Mouse (Mus musculus): ENCODE measurements around the gene Wdr4. TPM values are rescaled to one million over a fixed set of nuclear protein-coding genes. Genes with fewer than 3 reads are reported as not detected.
"Not testable (repeated sequence)": the region's sequence is repeated elsewhere in the genome, so short reads cannot be mapped to it uniquely, and the experiment has no call there.

The Wdr4 gene
- polyA plus RNA-seq, 1 experiment = 25.4 TPM

DNA sequence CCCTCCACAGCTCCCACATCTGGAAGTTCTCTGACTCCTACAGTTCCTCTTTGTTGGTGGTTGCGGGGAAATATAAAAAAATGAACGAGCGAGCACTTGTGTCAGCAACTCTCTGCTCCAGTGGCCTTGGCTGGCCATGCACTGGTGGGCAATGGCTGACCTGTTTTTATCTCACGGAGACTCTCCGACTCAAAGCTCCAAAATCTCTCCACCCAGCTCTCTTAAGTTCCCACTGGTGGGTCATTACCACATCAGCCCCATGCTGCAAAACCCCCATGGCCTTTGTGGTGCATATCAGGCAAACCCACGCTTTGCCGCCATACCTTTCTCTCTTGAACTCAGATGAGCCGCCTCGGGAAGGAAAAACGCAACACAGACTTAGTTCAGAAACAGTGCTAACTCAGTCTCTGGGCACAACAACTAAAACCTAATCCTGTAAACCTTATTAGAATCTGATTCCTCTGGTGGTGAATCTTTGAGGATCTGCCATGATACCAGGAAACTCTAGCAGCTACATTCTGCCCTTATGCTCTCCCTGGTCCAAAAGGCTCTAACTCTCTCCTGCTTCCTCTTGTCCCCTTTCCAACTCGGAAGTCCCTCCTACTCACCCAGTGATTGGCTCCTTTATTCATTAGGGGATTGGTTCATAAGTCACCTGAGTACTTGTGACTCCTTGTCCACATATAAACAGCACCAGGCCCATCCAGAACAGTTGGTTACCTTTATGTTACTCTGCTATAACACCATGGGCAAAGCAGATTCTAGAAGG is 39.4 kb upstream of the Wdr4 start:
- H3K4me3 ChIP-seq (replicated peaks; ENCODE audit: insufficient read depth, low read depth, low read length) = no peak overlapping the region
- H3K27me3 ChIP-seq (ENCODE audit: control insufficient read depth, insufficient read depth, low read length) = no peaks in the 10 kb centered on the region
- H3K27ac ChIP-seq (ENCODE audit: insufficient read depth, low read length) = no peak overlapping the region
- TF ChIP-seq CTCF (IDR thresholded peaks at IDR 0.05; ENCODE audit: borderline replicate concordance, insufficient read depth, low read depth, low read length) = no peak
- no peak for TF ChIP-seq POLR2A (IDR thresholded peaks at IDR 0.05; ENCODE audit: borderline replicate concordance, insufficient read depth, low read length)
- H3K4me1 ChIP-seq (ENCODE audit: control insufficient read depth, insufficient read depth, low read length) = peaks cover 7% of the 10 kb centered on the region; the same call in 1 of the 2 replicates
- 94% methylated on average over 11 of the region's 11 CpGs for WGBS
- no peak for DNase-seq

DNA sequence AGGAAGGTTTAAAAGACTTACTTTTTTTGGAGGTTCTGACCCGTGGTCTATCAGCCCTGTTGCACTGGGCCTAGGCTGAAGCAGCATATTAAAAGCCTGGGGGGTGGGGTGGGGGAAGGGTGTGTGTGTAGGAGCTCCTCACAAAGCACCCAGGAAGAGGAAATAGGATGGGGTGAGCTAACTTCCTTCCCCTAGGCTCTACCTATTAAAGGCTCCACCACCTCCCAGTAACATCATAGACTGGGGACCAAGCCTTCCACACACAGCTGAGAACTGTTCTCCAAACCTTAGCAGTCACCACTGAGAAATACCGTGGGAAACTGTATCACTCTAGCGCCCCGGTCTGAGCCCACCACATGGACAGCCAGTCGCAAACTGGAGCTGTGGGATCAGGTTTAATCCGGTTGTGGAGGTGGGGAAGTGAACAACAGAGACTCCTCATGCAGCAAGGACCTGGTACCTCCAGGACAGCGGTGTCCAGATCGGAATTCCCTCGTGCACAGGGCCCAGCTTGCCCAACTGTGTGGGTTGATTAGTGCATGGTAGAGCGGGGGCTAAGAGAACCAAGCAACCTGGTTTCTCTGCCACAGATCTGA is 38.3 kb upstream of the Wdr4 start:
- no peak overlapping the region for H3K27ac ChIP-seq (ENCODE audit: insufficient read depth, low read length)
- no peaks in the 10 kb centered on the region for H3K27me3 ChIP-seq (ENCODE audit: control insufficient read depth, insufficient read depth, low read length)
- 80% methylated on average over 10 of the region's 10 CpGs for whole genome bisulfite sequencing
- no peak for DNase-seq
- no peak for TF ChIP-seq CTCF (IDR thresholded peaks at IDR 0.05; ENCODE audit: borderline replicate concordance, insufficient read depth, low read depth, low read length)
- TF ChIP-seq POLR2A (IDR thresholded peaks at IDR 0.05; ENCODE audit: borderline replicate concordance, insufficient read depth, low read length) = no peak
- peaks cover under 1% of the 10 kb centered on the region; the same call in 1 of the 2 replicates for H3K4me1 ChIP-seq (ENCODE audit: control insufficient read depth, insufficient read depth, low read length)
- H3K4me3 ChIP-seq (replicated peaks; ENCODE audit: insufficient read depth, low read depth, low read length) = no peak overlapping the region

GRCm38 (mm10) chr17:31557124-31557880 is 37.5 kb upstream of the Wdr4 start:
- H3K4me3 ChIP-seq (replicated peaks; ENCODE audit: insufficient read depth, low read depth, low read length) = no peak overlapping the region

DNA sequence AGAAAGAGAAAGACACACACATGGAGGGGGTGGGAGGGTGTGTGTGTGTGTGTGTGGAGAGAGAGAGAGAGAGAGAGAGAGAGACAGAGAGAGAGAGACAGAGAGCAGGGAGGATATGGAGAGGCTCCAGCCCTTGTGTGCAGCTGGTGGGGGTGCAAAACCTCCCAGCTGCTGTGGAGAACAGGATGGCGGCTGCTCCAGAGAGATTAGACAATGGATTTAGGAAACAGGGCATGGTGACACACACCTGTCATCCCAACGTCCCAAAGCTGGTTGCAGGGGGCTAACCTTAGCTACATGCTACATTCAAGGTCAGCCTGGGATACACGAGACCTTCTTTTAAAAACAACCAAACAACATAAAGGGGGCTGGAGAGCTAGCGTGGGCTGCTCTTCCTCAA is 36.5 kb upstream of the Wdr4 start:
- 64% methylated on average over 4 of the region's 4 CpGs for WGBS
- Histone ChIP-seq H3K4me3 (replicated peaks; ENCODE audit: insufficient read depth, low read depth, low read length) (no peak overlapping the region), H3K27me3 (ENCODE audit: control insufficient read depth, insufficient read depth, low read length) (no peaks in the 10 kb centered on the region), H3K4me1 (ENCODE audit: control insufficient read depth, insufficient read depth, low read length) (no peaks in the 10 kb centered on the region), H3K27ac (ENCODE audit: insufficient read depth, low read length) (no peak overlapping the region)
- no peak for TF ChIP-seq CTCF (IDR thresholded peaks at IDR 0.05; ENCODE audit: borderline replicate concordance, insufficient read depth, low read depth, low read length)
- no peak for TF ChIP-seq POLR2A (IDR thresholded peaks at IDR 0.05; ENCODE audit: borderline replicate concordance, insufficient read depth, low read length)
- DNase-seq = no peak

More at GRCm38 (mm10) chr17:31557124-31557880, 37.5 kb upstream of the Wdr4 start:
- Histone ChIP-seq H3K4me1 (ENCODE audit: control insufficient read depth, insufficient read depth, low read length) (no peaks in the 10 kb centered on the region), H3K27me3 (ENCODE audit: control insufficient read depth, insufficient read depth, low read length) (no peaks in the 10 kb centered on the region), H3K27ac (ENCODE audit: insufficient read depth, low read length) (no peak overlapping the region)
- no peak for DNase-seq
- TF ChIP-seq CTCF (IDR thresholded peaks at IDR 0.05; ENCODE audit: borderline replicate concordance, insufficient read depth, low read depth, low read length) = no peak
- no peak for TF ChIP-seq POLR2A (IDR thresholded peaks at IDR 0.05; ENCODE audit: borderline replicate concordance, insufficient read depth, low read length)
- WGBS = 48% methylated on average over 11 of the region's 11 CpGs

- H3K27ac ChIP-seq (ENCODE audit: insufficient read depth, low read length); DNase-seq: not testable (repeated sequence)
These were observed 32.8 kb upstream of the Wdr4 start for GRCm38 (mm10) chr17:31552601-31553000.

DNA sequence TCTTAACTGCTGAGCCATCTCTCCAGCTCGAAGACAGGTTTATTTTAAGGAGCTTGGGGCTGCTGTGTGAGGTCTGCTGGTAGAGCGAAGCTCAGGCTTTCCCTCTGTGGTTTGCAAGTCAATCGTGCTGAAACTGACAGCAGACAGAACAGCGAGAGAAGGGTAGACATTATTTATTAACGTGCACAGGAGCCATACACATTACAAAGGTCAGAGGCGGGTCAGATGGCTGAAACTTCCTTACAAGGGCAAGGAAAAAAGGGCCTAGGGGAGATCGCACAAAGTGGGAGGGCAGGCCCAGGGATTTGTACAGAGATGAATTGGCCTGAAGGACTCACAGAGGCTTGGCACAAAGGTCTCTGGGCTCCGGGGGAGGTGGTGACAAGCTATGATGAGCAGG is 29.6 kb upstream of the Wdr4 start:
- TF ChIP-seq POLR2A (IDR thresholded peaks at IDR 0.05; ENCODE audit: borderline replicate concordance, insufficient read depth, low read length) = no peak
- TF ChIP-seq CTCF (IDR thresholded peaks at IDR 0.05; ENCODE audit: borderline replicate concordance, insufficient read depth, low read depth, low read length) = no peak
- H3K27me3 ChIP-seq (ENCODE audit: control insufficient read depth, insufficient read depth, low read length) = no peaks in the 10 kb centered on the region
- H3K4me1 ChIP-seq (ENCODE audit: control insufficient read depth, insufficient read depth, low read length) = no peaks in the 10 kb centered on the region
- no peak overlapping the region for H3K27ac ChIP-seq (ENCODE audit: insufficient read depth, low read length)
- 76% methylated on average over 8 of the region's 8 CpGs for WGBS
- no peak for DNase-seq
- H3K4me3 ChIP-seq (replicated peaks; ENCODE audit: insufficient read depth, low read depth, low read length) = no peak overlapping the region

More at GRCm38 (mm10) chr17:31552601-31553000, 32.8 kb upstream of the Wdr4 start:
- H3K4me1 ChIP-seq (ENCODE audit: control insufficient read depth, insufficient read depth, low read length); H3K27me3 ChIP-seq (ENCODE audit: control insufficient read depth, insufficient read depth, low read length); H3K4me3 ChIP-seq (replicated peaks; ENCODE audit: insufficient read depth, low read depth, low read length): not testable (repeated sequence)
- 96% methylated on average over 23 of the region's 23 CpGs for WGBS

DNA sequence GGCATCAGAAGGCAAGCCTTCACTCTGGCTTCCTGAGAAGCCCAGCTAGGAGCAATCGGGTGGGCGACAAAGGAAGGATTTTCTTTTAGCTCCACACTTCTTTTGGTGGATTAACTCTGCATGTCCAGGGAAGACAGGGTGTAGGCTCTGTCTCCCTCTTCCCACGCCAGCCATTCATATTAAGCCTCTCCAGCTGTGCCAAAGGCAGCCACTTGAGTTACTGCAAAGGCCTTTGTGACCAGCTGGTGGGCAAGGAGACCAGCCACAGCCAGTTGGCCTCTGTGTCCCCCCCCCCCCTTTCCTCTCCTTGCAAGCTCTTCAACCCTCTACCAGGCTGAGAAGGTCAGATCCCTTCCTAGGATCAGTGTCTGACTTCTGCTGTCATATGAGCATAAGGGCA is 28.2 kb upstream of the Wdr4 start:
- no peak overlapping the region for H3K4me3 ChIP-seq (replicated peaks; ENCODE audit: insufficient read depth, low read depth, low read length)
- no peaks in the 10 kb centered on the region for H3K27me3 ChIP-seq (ENCODE audit: control insufficient read depth, insufficient read depth, low read length)
- 55% methylated on average over 3 of the region's 3 CpGs for WGBS
- no peak overlapping the region for H3K27ac ChIP-seq (ENCODE audit: insufficient read depth, low read length)
- TF ChIP-seq POLR2A (IDR thresholded peaks at IDR 0.05; ENCODE audit: borderline replicate concordance, insufficient read depth, low read length) = no peak
- no peak for TF ChIP-seq CTCF (IDR thresholded peaks at IDR 0.05; ENCODE audit: borderline replicate concordance, insufficient read depth, low read depth, low read length)
- H3K4me1 ChIP-seq (ENCODE audit: control insufficient read depth, insufficient read depth, low read length) = no peaks in the 10 kb centered on the region
- no peak for DNase-seq

Data from cerebellum, adult 2 months (tissue).